Mouse (Mus musculus) MEL (cell line): ENCODE data around the gene Anp32e.
A peak's percentile ranks its signal among the peaks of the same experiment; 100 is the strongest.

ENCODE experiments used
- CTCF ChIP-seq, 3 experiments: IDR thresholded peaks in 2 of 3; conservative IDR thresholded peaks in 1 of 3; 2 replicates each; pipeline ENCODE4 v1.5.1; 2011 to 2012; ENCODE audit warnings: low read length in 3 of 3, low read depth in 2 of 3, mild to moderate bottlenecking in 2 of 3, improper control_type of control experiment in 1 of 3, inconsistent platforms in 1 of 3, mixed read lengths in 1 of 3, moderate library complexity in 1 of 3; ENCODE audit not compliant: control insufficient read depth in 1 of 3, insufficient read depth in 1 of 3, poor library complexity in 1 of 3, severe bottlenecking in 1 of 3
- EP300 ChIP-seq, 2 experiments: IDR thresholded peaks; 2 replicates each; pipeline ENCODE4 v1.6.1; 2011; ENCODE audit warnings: improper control_type of control experiment in 2 of 2, low read length in 2 of 2, low read depth in 1 of 2, mild to moderate bottlenecking in 1 of 2
- GABPA ChIP-seq: IDR thresholded peaks from 2 replicates; pipeline ENCODE4 v1.6.1; 2012; ENCODE audit warnings: low read depth, mild to moderate bottlenecking, inconsistent platforms, low read length, improper control_type of control experiment, moderate library complexity
- MXI1 ChIP-seq: IDR thresholded peaks from 2 replicates; pipeline ENCODE4 v1.6.1; 2011; ENCODE audit warnings: mild to moderate bottlenecking, low read depth, low read length, improper control_type of control experiment
- POLR2A ChIP-seq, 2 experiments: IDR thresholded peaks; 2 replicates each; pipeline ENCODE4 v1.6.1; 2011 to 2012; ENCODE audit warnings: low read length in 2 of 2, mild to moderate bottlenecking in 2 of 2, control low read depth in 1 of 2, improper control_type of control experiment in 1 of 2, low read depth in 1 of 2, moderate library complexity in 1 of 2; ENCODE audit not compliant: control insufficient read depth in 1 of 2, insufficient read depth in 1 of 2, poor library complexity in 1 of 2
- ZMIZ1 ChIP-seq: IDR thresholded peaks from 2 replicates; pipeline ENCODE4 v1.6.1; 2012; ENCODE audit warnings: low read depth, mild to moderate bottlenecking, inconsistent platforms, low read length, improper control_type of control experiment, moderate library complexity

DNA sequence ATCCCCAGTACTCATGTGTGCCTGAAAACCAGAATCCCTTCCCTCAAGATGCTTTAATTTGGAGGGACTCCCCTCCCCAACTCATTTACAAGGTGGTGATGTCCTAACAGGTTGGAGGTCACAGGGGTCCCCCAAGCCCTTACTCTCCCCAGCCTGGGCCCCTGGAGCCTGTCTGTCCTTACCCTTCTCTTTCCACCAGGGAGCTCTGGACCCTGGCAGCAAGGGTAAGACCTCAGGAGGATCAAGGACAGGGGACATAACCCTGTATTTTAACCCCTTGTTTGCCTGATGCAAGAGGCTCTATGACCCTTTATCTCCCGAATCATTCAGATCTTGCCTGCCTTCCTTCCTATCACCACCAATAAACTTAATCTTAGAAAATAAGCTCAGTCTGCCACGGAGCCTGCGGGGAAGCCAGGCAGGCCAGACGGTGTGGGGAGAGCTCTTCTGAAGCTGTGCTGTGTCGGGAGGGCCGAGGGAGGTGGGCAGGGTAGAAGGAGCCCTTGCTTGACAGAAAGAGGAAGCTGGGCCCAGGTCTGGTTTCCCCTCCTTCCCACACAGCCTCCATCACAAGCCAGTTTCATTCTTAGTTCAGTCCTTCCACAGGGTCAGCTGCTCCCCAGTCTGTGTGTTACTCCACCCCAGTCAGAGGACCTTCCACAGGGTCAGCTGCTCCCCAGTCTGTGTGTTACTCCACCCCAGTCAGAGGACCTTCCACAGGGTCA, 58.5 kb downstream of the Anp32e start:
- 0 out of 4 replicates have a peak, but pooled peaks of 1 of the 2 experiments have one; percentile 14 for TF ChIP-seq POLR2A (IDR thresholded peaks at IDR 0.05; ENCODE audit: control insufficient read depth in 1 of 2, insufficient read depth in 1 of 2, low read depth in 1 of 2, low read length in 2 of 2, poor library complexity in 1 of 2)
- TF ChIP-seq CTCF (IDR thresholded peaks at IDR 0.05 in 2 of 3, conservative IDR thresholded peaks at IDR 0.05 in 1 of 3; ENCODE audit: control insufficient read depth in 1 of 3, insufficient read depth in 1 of 3, low read depth in 2 of 3, low read length in 3 of 3, poor library complexity in 1 of 3, severe bottlenecking in 1 of 3), result 0 out of 6 replicates have a peak, but pooled peaks of 1 of the 3 experiments have one; percentile 13
- TF ChIP-seq ZMIZ1, result 0 out of 2 replicates have a peak, but pooled peaks have one; percentile 28
- TF ChIP-seq MXI1, result no peak
- TF ChIP-seq EP300 (IDR thresholded peaks at IDR 0.05; ENCODE audit: low read depth in 1 of 2, low read length in 2 of 2), result no peak
- no peak for TF ChIP-seq GABPA
